Mouse (Mus musculus): Measurements from ENCODE around the gene Gm49384. TPM values are rescaled to one million over a fixed set of nuclear protein-coding genes. Genes with fewer than 3 reads are reported as not detected.
"Not testable (repeated sequence)": the region's sequence is repeated elsewhere in the genome, so short reads cannot be mapped to it uniquely, and the experiment has no call there.

The Gm49384 gene
- polyA plus RNA-seq, 1 experiment from 2014 or later = 14.1 TPM

GRCm38 (mm10) chr12:69181800-69182199 is 22.3 kb downstream of the Gm49384 start:
- 80% methylated on average over 4 of the region's 4 CpGs for WGBS
- Histone ChIP-seq H3K4me1 (ENCODE audit: control insufficient read depth, insufficient read depth, low read length) (peaks cover 17% of the 10 kb centered on the region), H3K36me3 (ENCODE audit: control insufficient read depth, insufficient read depth) (peaks cover 13% of the 10 kb centered on the region), H3K9ac (ENCODE audit: low read length) (no peak overlapping the region), H3K27me3 (ENCODE audit: control insufficient read depth, insufficient read depth, low read length) (no peaks in the 10 kb centered on the region), H3K27ac (ENCODE audit: low read length) (no peak overlapping the region), H3K4me2 (ENCODE audit: low read depth, low read length) (no peak overlapping the region), H3K4me3 (ENCODE audit: low read length) (no peak overlapping the region), H3K9me3 (replicated peaks; ENCODE audit: control insufficient read depth, low read length) (no peaks in the 10 kb centered on the region)
- no peak for ATAC-seq (replicated peaks; ENCODE audit: extremely low read depth, insufficient read depth, low FRiP score)

GRCm38 (mm10) chr12:69179371-69179770 is 24.7 kb downstream of the Gm49384 start:
- WGBS = 64% methylated on average over 12 of the region's 12 CpGs
- Histone ChIP-seq H3K9me3 (replicated peaks; ENCODE audit: control insufficient read depth, low read length) (no peaks in the 10 kb centered on the region), H3K27ac (ENCODE audit: low read length) (no peak overlapping the region), H3K27me3 (ENCODE audit: control insufficient read depth, insufficient read depth, low read length) (no peaks in the 10 kb centered on the region), H3K4me1 (ENCODE audit: control insufficient read depth, insufficient read depth, low read length) (peaks cover 5% of the 10 kb centered on the region; the same call in 1 of the 2 replicates), H3K36me3 (ENCODE audit: control insufficient read depth, insufficient read depth) (peaks cover 23% of the 10 kb centered on the region), H3K9ac (ENCODE audit: low read length) (no peak overlapping the region), H3K4me3 (ENCODE audit: low read length) (no peak overlapping the region), H3K4me2 (ENCODE audit: low read depth, low read length) (no peak overlapping the region)
- ATAC-seq (replicated peaks; ENCODE audit: extremely low read depth, insufficient read depth, low FRiP score) = no peak

GRCm38 (mm10) chr12:69177526-69177925 is 26.5 kb downstream of the Gm49384 start:
- no peak for ATAC-seq (replicated peaks; ENCODE audit: extremely low read depth, insufficient read depth, low FRiP score)
- Histone ChIP-seq H3K27me3 (ENCODE audit: control insufficient read depth, insufficient read depth, low read length) (no peaks in the 10 kb centered on the region), H3K4me3 (ENCODE audit: low read length) (no peak overlapping the region), H3K4me2 (ENCODE audit: low read depth, low read length) (no peak overlapping the region), H3K36me3 (ENCODE audit: control insufficient read depth, insufficient read depth) (peaks cover 28% of the 10 kb centered on the region), H3K27ac (ENCODE audit: low read length) (no peak overlapping the region), H3K9ac (ENCODE audit: low read length) (no peak overlapping the region), H3K9me3 (replicated peaks; ENCODE audit: control insufficient read depth, low read length) (no peaks in the 10 kb centered on the region), H3K4me1 (ENCODE audit: control insufficient read depth, insufficient read depth, low read length) (0 out of 2 replicates have a peak, but pooled peaks cover 3% of the 10 kb centered on the region)
- WGBS = 78% methylated on average over 3 of the region's 3 CpGs

GRCm38 (mm10) chr12:69175975-69176374 is 28.1 kb downstream of the Gm49384 start:
- Histone ChIP-seq H3K27me3 (ENCODE audit: control insufficient read depth, insufficient read depth, low read length) (no peaks in the 10 kb centered on the region), H3K9me3 (replicated peaks; ENCODE audit: control insufficient read depth, low read length) (no peaks in the 10 kb centered on the region), H3K4me1 (ENCODE audit: control insufficient read depth, insufficient read depth, low read length) (no peaks in the 10 kb centered on the region), H3K9ac (ENCODE audit: low read length) (no peak overlapping the region), H3K4me3 (ENCODE audit: low read length) (no peak overlapping the region), H3K36me3 (ENCODE audit: control insufficient read depth, insufficient read depth) (peaks cover 22% of the 10 kb centered on the region), H3K27ac (ENCODE audit: low read length) (no peak overlapping the region), H3K4me2 (ENCODE audit: low read depth, low read length) (no peak overlapping the region)
- WGBS = 89% methylated on average over 3 of the region's 3 CpGs
- no peak for ATAC-seq (replicated peaks; ENCODE audit: extremely low read depth, insufficient read depth, low FRiP score)

GRCm38 (mm10) chr12:69171307-69171706 is 32.8 kb downstream of the Gm49384 start:
- Histone ChIP-seq H3K27me3 (ENCODE audit: control insufficient read depth, insufficient read depth, low read length) (no peaks in the 10 kb centered on the region), H3K4me2 (ENCODE audit: low read depth, low read length) (no peak overlapping the region), H3K9ac (ENCODE audit: low read length) (no peak overlapping the region), H3K36me3 (ENCODE audit: control insufficient read depth, insufficient read depth) (peaks cover 19% of the 10 kb centered on the region), H3K4me1 (ENCODE audit: control insufficient read depth, insufficient read depth, low read length) (peaks cover 14% of the 10 kb centered on the region), H3K4me3 (ENCODE audit: low read length) (no peak overlapping the region), H3K27ac (ENCODE audit: low read length) (no peak overlapping the region), H3K9me3 (replicated peaks; ENCODE audit: control insufficient read depth, low read length) (no peaks in the 10 kb centered on the region)
- ATAC-seq (replicated peaks; ENCODE audit: extremely low read depth, insufficient read depth, low FRiP score) = no peak
- 89% methylated on average over 2 of the region's 2 CpGs for WGBS

- Histone ChIP-seq H3K4me3 (ENCODE audit: low read length) (peak within 1 kb of the TSS; percentile 62), H3K9ac (ENCODE audit: low read length) (peak within 1 kb of the TSS; percentile 73), H3K27me3 (ENCODE audit: control insufficient read depth, insufficient read depth, low read length) (no peaks in the 10 kb centered on the region), H3K27ac (ENCODE audit: low read length) (peak within 1 kb of the TSS; percentile 62), H3K4me1 (ENCODE audit: control insufficient read depth, insufficient read depth, low read length) (peaks cover 14% of the 10 kb centered on the region), H3K9me3 (replicated peaks; ENCODE audit: control insufficient read depth, low read length) (no peaks in the 10 kb centered on the region), H3K4me2 (ENCODE audit: low read depth, low read length) (peak within 1 kb of the TSS; percentile 72), H3K36me3 (ENCODE audit: control insufficient read depth, insufficient read depth) (peaks cover 8% of the 10 kb centered on the region)
- under 1% methylated on average over 40 of the region's 40 CpGs for WGBS
- ATAC-seq (replicated peaks; ENCODE audit: extremely low read depth, insufficient read depth, low FRiP score) = peak; percentile 90
Observed at GRCm38 (mm10) chr12:69168461-69169106, 35.5 kb downstream of the Gm49384 start, which contains the start of gene Lrr1. Gene Lrr1, plus strand, starts transcription at chr12:69168814.

GRCm38 (mm10) chr12:69167656-69168460 is 36.2 kb downstream of the Gm49384 start:
- peak; percentile 33 for ATAC-seq (replicated peaks; ENCODE audit: extremely low read depth, insufficient read depth, low FRiP score)
- whole genome bisulfite sequencing = 8% methylated on average over 18 of the region's 18 CpGs

GRCm38 (mm10) chr12:69166861-69167581 is 37.0 kb downstream of the Gm49384 start:
- 73% methylated on average over 8 of the region's 8 CpGs for WGBS
- H3K9ac ChIP-seq (ENCODE audit: low read length); H3K4me2 ChIP-seq (ENCODE audit: low read depth, low read length); H3K27ac ChIP-seq (ENCODE audit: low read length); H3K4me3 ChIP-seq (ENCODE audit: low read length); H3K36me3 ChIP-seq (ENCODE audit: control insufficient read depth, insufficient read depth); ATAC-seq (replicated peaks; ENCODE audit: extremely low read depth, insufficient read depth, low FRiP score); H3K9me3 ChIP-seq (replicated peaks; ENCODE audit: control insufficient read depth, low read length); H3K27me3 ChIP-seq (ENCODE audit: control insufficient read depth, insufficient read depth, low read length): not testable (repeated sequence)
- H3K4me1 ChIP-seq (ENCODE audit: control insufficient read depth, insufficient read depth, low read length) = peaks cover 14% of the 10 kb centered on the region

More at GRCm38 (mm10) chr12:69167656-69168460, 36.2 kb downstream of the Gm49384 start:
- no peaks in the 10 kb centered on the region for H3K27me3 ChIP-seq (ENCODE audit: control insufficient read depth, insufficient read depth, low read length)
- H3K27ac ChIP-seq (ENCODE audit: low read length) = peak overlapping the region; percentile 62
- H3K4me2 ChIP-seq (ENCODE audit: low read depth, low read length) = peak overlapping the region; percentile 72
- H3K36me3 ChIP-seq (ENCODE audit: control insufficient read depth, insufficient read depth) = 0 out of 2 replicates have a peak, but pooled peaks cover 4% of the 10 kb centered on the region
- H3K4me3 ChIP-seq (ENCODE audit: low read length) = peak overlapping the region; percentile 62
- peaks cover 14% of the 10 kb centered on the region for H3K4me1 ChIP-seq (ENCODE audit: control insufficient read depth, insufficient read depth, low read length)
- no peaks in the 10 kb centered on the region for H3K9me3 ChIP-seq (replicated peaks; ENCODE audit: control insufficient read depth, low read length)
- H3K9ac ChIP-seq (ENCODE audit: low read length) = peak overlapping the region; percentile 73

Measured in heart, embryonic 16.5 days (tissue).